Mouse (Mus musculus): ENCODE results near the gene Actg2.
A peak's percentile ranks its signal among the peaks of the same experiment; 100 is the strongest.

Actg2 gene

GRCm38 (mm10) chr6:83479193-83479592 lies 56.9 kb downstream of the Actg2 start:
- DNase-seq (ENCODE audit: low spot score): no peak

- no peak for DNase-seq (ENCODE audit: low spot score)
These were observed 57.4 kb downstream of the Actg2 start for GRCm38 (mm10) chr6:83478628-83479027.

GRCm38 (mm10) chr6:83478217-83478616 lies 57.8 kb downstream of the Actg2 start:
- DNase-seq (ENCODE audit: low spot score): no peak

GRCm38 (mm10) chr6:83475431-83475830 lies 60.6 kb downstream of the Actg2 start:
- no peak for DNase-seq (ENCODE audit: low spot score)

GRCm38 (mm10) chr6:83473240-83473639 lies 62.8 kb downstream of the Actg2 start:
- DNase-seq (ENCODE audit: low spot score): peak; percentile 82

- DNase-seq (ENCODE audit: low spot score): no peak
These were observed 64.3 kb downstream of the Actg2 start for GRCm38 (mm10) chr6:83471739-83472138.

- DNase-seq (ENCODE audit: low spot score): no peak
These were observed 72.1 kb downstream of the Actg2 start for GRCm38 (mm10) chr6:83464011-83464410.
